Mouse (Mus musculus) limb, embryonic 13.5 days (tissue): ENCODE data around the gene Cx3cr1. TPM values are rescaled to one million over a fixed set of nuclear protein-coding genes. Genes with fewer than 3 reads are reported as not detected.

Source experiments
- ATAC-seq: fragments of 200-750 bp; cut with Nextera tagmentation; 2 replicates; pipeline ENCODE4 v1.8.0; 2017; ENCODE audit warnings: low read depth, moderate number of reproducible peaks, moderate TSS enrichment; ENCODE audit not compliant: low FRiP score
- H3K27ac ChIP-seq: fragments of 300-500 bp; sonication (generic); 2 replicates; pipeline ENCODE4 v1.5.1; 2015; ENCODE audit warnings: inconsistent platforms, mild to moderate bottlenecking, moderate library complexity
- H3K27me3 ChIP-seq: fragments of 300-500 bp; sonication (generic); 2 replicates; pipeline ENCODE4 v1.6.1; 2015; ENCODE audit warnings: mild to moderate bottlenecking, inconsistent platforms
- H3K36me3 ChIP-seq: fragments of 300-500 bp; sonication (generic); 2 replicates; pipeline ENCODE4 v1.6.1; 2015; ENCODE audit warnings: inconsistent platforms, mild to moderate bottlenecking, moderate library complexity
- H3K4me1 ChIP-seq: fragments of 300-500 bp; sonication (generic); 2 replicates; pipeline ENCODE4 v1.6.1; 2015; ENCODE audit warnings: inconsistent platforms
- H3K4me2 ChIP-seq: fragments of 300-500 bp; sonication (generic); replicated peaks from 2 replicates; pipeline ENCODE4 v1.6.1; 2015; ENCODE audit warnings: inconsistent platforms, mild to moderate bottlenecking, moderate library complexity
- H3K4me3 ChIP-seq: fragments of 300-500 bp; sonication (generic); 2 replicates; pipeline ENCODE4 v1.5.1; 2015; ENCODE audit warnings: moderate library complexity, mild to moderate bottlenecking, inconsistent platforms
- H3K9ac ChIP-seq: fragments of 300-500 bp; sonication (generic); 2 replicates; pipeline ENCODE4 v1.6.1; 2015; ENCODE audit warnings: mild to moderate bottlenecking, inconsistent platforms
- H3K9me3 ChIP-seq: fragments of 300-500 bp; sonication (generic); 2 replicates; pipeline ENCODE4 v1.6.1; 2016; ENCODE audit warnings: inconsistent platforms
- WGBS: fragments of 180-500 bp; shearing (Covaris S2); methylation state at CpG from one replicate; pipeline ENCODE4 v1.1.7; 2015; 5-methylcytosine and 5-hydroxymethylcytosine counted together
- polyA plus RNA-seq: library from polyadenylated mRNA; unstranded; fragments of >200 nt; fragmentation: Nextera tagmentation; extraction: Ambion mirVana; gene quantifications from 2 replicates; pipeline ENCODE4 v1.2.1, GENCODE M21; 2015

The Cx3cr1 gene
- polyA plus RNA-seq, 1 experiment from 2014 or later: 11.0 TPM

DNA sequence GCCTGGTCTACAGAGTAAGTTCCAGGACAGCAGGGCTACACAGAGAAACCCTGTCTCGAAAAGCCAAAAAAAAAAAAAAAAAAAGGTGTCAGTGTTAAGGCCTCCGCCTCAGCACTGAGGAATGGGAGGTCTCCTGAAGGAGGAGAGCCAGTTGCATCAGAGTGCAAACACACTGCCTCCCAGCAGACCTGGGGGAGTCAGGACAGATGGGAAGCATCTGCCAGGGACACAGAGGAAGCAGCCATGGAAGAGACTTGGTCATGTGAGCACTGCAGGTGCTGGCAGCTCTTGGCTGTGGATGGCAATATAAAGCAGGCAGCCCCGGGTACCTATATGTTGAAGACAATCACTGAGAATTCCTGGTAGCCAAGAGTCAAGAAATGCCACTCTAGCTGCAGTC lies 159.7 kb downstream of the Cx3cr1 start:
- Histone ChIP-seq H3K27ac (no peak overlapping the region), H3K27me3 (no peaks in the 10 kb centered on the region), H3K4me1 (no peaks in the 10 kb centered on the region), H3K4me2 (no peak overlapping the region), H3K9ac (no peak overlapping the region), H3K9me3 (no peaks in the 10 kb centered on the region), H3K4me3 (no peak overlapping the region), H3K36me3 (peaks cover 95% of the 10 kb centered on the region)
- WGBS: 87% methylated on average over 3 of the region's 3 CpGs
- ATAC-seq: no peak

- Histone ChIP-seq H3K36me3 (peaks cover 94% of the 10 kb centered on the region), H3K27me3 (no peaks in the 10 kb centered on the region), H3K4me1 (no peaks in the 10 kb centered on the region), H3K4me2 (no peak overlapping the region), H3K27ac (no peak overlapping the region), H3K9me3 (no peaks in the 10 kb centered on the region), H3K4me3 (no peak overlapping the region), H3K9ac (no peak overlapping the region)
- WGBS: 93% methylated on average over 3 of the region's 3 CpGs
- ATAC-seq: no peak
Observed at GRCm38 (mm10) chr9:119908708-119909107, 161.0 kb downstream of the Cx3cr1 start.

GRCm38 (mm10) chr9:119902410-119903151 lies 167.1 kb downstream of the Cx3cr1 start:
- no peaks in the 10 kb centered on the region for H3K4me1 ChIP-seq
- peaks cover 58% of the 10 kb centered on the region for H3K36me3 ChIP-seq
- H3K27me3 ChIP-seq: no peaks in the 10 kb centered on the region
- H3K27ac ChIP-seq: no peak overlapping the region
- H3K4me3 ChIP-seq: no peak overlapping the region
- H3K9ac ChIP-seq: no peak overlapping the region
- no peak overlapping the region for H3K4me2 ChIP-seq
- ATAC-seq: no peak
- 84% methylated on average over 12 of the region's 12 CpGs for WGBS
- H3K9me3 ChIP-seq: no peaks in the 10 kb centered on the region

DNA sequence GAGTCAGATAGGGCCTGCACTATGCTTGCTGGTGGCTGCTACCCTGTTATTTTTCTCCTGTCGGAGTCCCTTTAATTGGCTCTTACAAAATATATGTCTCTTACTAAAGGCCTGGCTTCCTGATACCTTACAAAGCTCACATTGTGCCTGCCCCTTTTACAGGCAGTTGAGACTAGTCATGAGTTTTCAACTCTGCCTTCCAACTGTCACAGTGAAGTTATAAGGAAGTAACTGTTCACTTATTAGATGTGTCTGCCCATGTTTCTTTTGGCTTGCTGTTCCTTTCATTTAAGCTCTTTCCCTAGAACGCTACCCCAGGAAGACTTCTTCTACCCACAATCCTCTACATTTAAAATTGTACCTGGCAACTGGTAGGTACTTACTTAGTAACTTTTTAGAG lies 170.2 kb downstream of the Cx3cr1 start:
- peaks cover 12% of the 10 kb centered on the region for H3K4me1 ChIP-seq
- H3K4me2 ChIP-seq: no peak overlapping the region
- no peaks in the 10 kb centered on the region for H3K9me3 ChIP-seq
- WGBS: 83% methylated on average over 2 of the region's 2 CpGs
- no peak for ATAC-seq
- peaks cover 35% of the 10 kb centered on the region for H3K36me3 ChIP-seq
- H3K4me3 ChIP-seq: no peak overlapping the region
- H3K27me3 ChIP-seq: no peaks in the 10 kb centered on the region
- no peak overlapping the region for H3K9ac ChIP-seq
- H3K27ac ChIP-seq: no peak overlapping the region

DNA sequence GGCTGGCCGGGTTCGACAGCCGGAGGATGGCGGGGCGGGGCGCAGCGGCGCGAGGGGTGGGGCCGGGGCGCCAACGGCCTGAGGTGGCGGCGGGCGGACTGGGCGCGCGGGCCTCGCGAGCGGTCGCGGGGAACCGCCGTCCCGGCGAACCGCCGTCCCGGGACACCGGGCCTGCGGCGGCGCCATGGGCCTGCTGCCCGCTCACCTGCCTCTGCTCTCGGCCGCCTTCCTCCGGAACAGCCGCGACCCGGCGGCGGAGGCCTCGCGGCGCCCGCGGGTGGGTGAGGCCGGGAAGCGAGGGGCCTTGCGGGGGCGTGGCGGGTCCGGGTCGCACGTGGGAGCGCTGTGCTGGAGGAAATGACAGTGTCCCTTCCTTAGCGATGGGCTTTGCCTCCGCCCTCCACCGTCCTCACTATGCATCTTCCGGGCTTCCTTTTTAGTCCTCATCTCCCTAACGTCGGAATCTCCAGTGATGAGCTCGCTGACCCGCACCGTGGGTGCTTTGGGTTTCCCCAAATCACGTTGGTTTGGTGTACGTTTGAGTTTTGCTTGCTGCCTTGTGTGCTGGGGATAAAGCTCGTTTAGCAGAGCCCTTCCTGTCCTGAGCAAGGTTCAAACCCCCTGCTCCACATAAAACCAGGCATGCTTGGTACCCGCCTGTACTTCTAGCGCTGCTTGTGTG lies 174.5 kb downstream of the Cx3cr1 start:
- WGBS: under 1% methylated on average over 63 of the region's 71 CpGs
- Histone ChIP-seq H3K27ac (peak overlapping the region; percentile 73; the same call in 1 of the 2 replicates), H3K4me3 (peak overlapping the region; percentile 91)

GRCm38 (mm10) chr9:119894339-119895009 lies 175.2 kb downstream of the Cx3cr1 start, which contains the start of gene Wdr48:
Gene Wdr48, plus strand, starts transcription at chr9:119894878.
- 4% methylated on average over 34 of the region's 34 CpGs for WGBS
- ATAC-seq: peak; percentile 99

More for the DNA sequence above, 174.5 kb downstream of the Cx3cr1 start:
- H3K27me3 ChIP-seq: no peaks in the 10 kb centered on the region
- ATAC-seq: peak; percentile 75
- peaks cover 17% of the 10 kb centered on the region for H3K4me1 ChIP-seq
- H3K9ac ChIP-seq: peak overlapping the region; percentile 88
- H3K36me3 ChIP-seq: 0 out of 2 replicates have a peak, but pooled peaks cover 8% of the 10 kb centered on the region
- no peaks in the 10 kb centered on the region for H3K9me3 ChIP-seq
- H3K4me2 ChIP-seq: peak overlapping the region; percentile 94

GRCm38 (mm10) chr9:119893881-119894280 lies 175.8 kb downstream of the Cx3cr1 start:
- Histone ChIP-seq H3K4me1 (peaks cover 17% of the 10 kb centered on the region), H3K36me3 (0 out of 2 replicates have a peak, but pooled peaks cover 8% of the 10 kb centered on the region), H3K9ac (no peak overlapping the region), H3K4me3 (peak overlapping the region; percentile 91; the same call in 1 of the 2 replicates), H3K27me3 (no peaks in the 10 kb centered on the region), H3K27ac (peak overlapping the region; percentile 73; the same call in 1 of the 2 replicates), H3K4me2 (peak overlapping the region; percentile 64), H3K9me3 (no peaks in the 10 kb centered on the region)
- 90% methylated on average over 5 of the region's 5 CpGs for WGBS
- no peak for ATAC-seq

More at GRCm38 (mm10) chr9:119894339-119895009, 175.2 kb downstream of the Cx3cr1 start, which contains the start of gene Wdr48:
- Histone ChIP-seq H3K9me3 (no peaks in the 10 kb centered on the region), H3K27me3 (no peaks in the 10 kb centered on the region), H3K4me1 (peaks cover 17% of the 10 kb centered on the region), H3K4me3 (peak within 1 kb of the TSS; percentile 91), H3K36me3 (0 out of 2 replicates have a peak, but pooled peaks cover 8% of the 10 kb centered on the region), H3K27ac (peak within 1 kb of the TSS; percentile 73), H3K4me2 (peak within 1 kb of the TSS; percentile 94), H3K9ac (peak within 1 kb of the TSS; percentile 88)

DNA sequence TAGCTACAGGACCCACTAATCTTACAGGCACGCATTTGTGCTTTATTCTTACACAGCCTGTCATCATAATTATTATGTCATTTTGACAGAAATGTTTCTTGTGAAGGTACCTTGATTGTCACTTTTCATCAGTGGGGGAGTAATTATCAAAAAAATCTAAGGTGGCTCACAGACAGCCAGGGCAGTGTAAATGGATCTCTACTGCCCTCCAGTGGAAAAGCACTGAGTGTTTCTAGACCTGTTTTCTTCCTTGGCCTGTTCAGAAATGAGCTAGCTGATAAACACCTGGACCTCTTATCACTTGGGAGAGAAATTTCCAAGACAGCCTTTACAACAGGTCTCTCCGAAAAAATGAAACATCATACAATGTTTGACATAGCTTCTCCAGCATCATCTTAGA lies 179.0 kb downstream of the Cx3cr1 start:
- no peak overlapping the region for H3K9ac ChIP-seq
- no peaks in the 10 kb centered on the region for H3K27me3 ChIP-seq
- H3K36me3 ChIP-seq: no peaks in the 10 kb centered on the region
- peaks cover 9% of the 10 kb centered on the region for H3K4me1 ChIP-seq
- no peak overlapping the region for H3K4me3 ChIP-seq
- H3K4me2 ChIP-seq: no peak overlapping the region
- 52% methylated on average over 2 of the region's 2 CpGs for WGBS
- no peak overlapping the region for H3K27ac ChIP-seq
- ATAC-seq: no peak
- H3K9me3 ChIP-seq: no peaks in the 10 kb centered on the region

DNA sequence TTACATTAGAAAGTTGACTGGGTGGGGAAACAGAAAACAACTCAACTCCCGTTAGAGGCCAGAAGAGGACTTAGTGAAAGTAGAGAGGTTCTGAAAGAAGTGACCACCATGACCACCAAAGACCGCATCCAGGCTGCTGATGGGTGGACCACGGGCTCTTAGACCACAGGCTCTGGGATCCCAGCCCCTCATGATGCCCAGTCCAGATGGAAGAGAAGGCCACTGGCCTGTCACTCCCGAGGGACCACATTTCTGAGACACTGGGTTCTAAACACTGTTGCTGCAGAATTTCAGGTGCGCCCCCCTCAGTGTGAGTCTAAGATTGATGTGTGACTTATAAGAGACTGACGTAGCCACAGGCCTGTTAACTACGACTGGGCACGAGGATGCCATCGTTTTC lies 180.2 kb downstream of the Cx3cr1 start:
- no peaks in the 10 kb centered on the region for H3K9me3 ChIP-seq
- H3K4me1 ChIP-seq: peaks cover 5% of the 10 kb centered on the region; the same call in 1 of the 2 replicates
- H3K9ac ChIP-seq: no peak overlapping the region; the same call in 1 of the 2 replicates
- H3K27ac ChIP-seq: no peak overlapping the region
- WGBS: 80% methylated on average over 9 of the region's 9 CpGs
- no peaks in the 10 kb centered on the region for H3K36me3 ChIP-seq
- no peaks in the 10 kb centered on the region for H3K27me3 ChIP-seq
- H3K4me2 ChIP-seq: no peak overlapping the region
- ATAC-seq: no peak
- H3K4me3 ChIP-seq: no peak overlapping the region

GRCm38 (mm10) chr9:119888843-119889246 lies 180.8 kb downstream of the Cx3cr1 start:
- WGBS: 43% methylated on average over 2 of the region's 2 CpGs
- Histone ChIP-seq H3K36me3 (no peaks in the 10 kb centered on the region), H3K4me3 (no peak overlapping the region), H3K27me3 (no peaks in the 10 kb centered on the region), H3K9ac (no peak overlapping the region), H3K4me2 (no peak overlapping the region), H3K27ac (no peak overlapping the region), H3K9me3 (no peaks in the 10 kb centered on the region), H3K4me1 (no peaks in the 10 kb centered on the region)
- ATAC-seq: no peak

DNA sequence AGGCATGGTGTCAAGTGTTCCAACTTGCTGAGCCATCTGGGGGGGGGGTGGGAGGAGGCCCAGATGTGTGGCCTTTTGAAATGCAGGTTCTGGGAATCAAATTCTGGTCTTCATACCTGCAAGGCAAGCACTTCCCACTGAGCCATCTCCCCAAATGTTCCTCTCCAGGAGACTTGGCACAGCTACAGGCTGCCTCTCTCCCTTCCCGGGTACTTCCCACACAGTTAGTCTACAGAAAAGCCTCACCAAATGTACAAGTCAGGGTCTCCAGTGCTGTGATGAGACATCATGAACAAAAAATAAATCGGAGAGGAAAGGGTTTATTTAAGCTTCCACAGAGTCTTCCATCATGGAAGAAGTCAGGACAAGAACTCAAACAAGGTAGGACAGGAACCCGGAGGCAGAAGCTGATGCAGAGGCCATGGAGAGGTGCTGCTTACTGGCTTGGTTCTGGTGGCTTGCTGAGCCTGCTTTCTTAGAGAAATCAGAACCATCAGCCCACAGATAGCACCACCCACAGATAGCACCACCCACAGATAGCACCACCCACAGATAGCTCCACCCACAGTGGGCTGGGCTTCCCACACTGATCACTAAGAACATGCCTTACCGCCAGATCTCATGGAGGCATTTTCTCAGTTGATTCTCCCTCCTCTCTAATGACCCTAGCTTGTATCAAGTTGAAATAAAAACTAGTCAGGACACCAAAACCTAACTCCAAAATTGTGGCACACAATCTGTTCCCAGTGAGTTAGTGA lies 182.4 kb downstream of the Cx3cr1 start:
- Histone ChIP-seq H3K4me3 (no peak overlapping the region), H3K27me3 (no peaks in the 10 kb centered on the region), H3K4me1 (no peaks in the 10 kb centered on the region), H3K4me2 (no peak overlapping the region), H3K9me3 (no peaks in the 10 kb centered on the region), H3K9ac (no peak overlapping the region), H3K27ac (no peak overlapping the region), H3K36me3 (no peaks in the 10 kb centered on the region)
- WGBS: 74% methylated on average over 4 of the region's 4 CpGs
- no peak for ATAC-seq
